Mouse (Mus musculus) neural tube, embryonic 12.5 days (tissue): ENCODE measurements around the gene Eif4b. TPM values are rescaled to one million over a fixed set of nuclear protein-coding genes. Genes with fewer than 3 reads are reported as not detected.
A peak's percentile ranks its signal among the peaks of the same experiment; 100 is the strongest.

Experiments used
- ATAC-seq: fragments of 200-750 bp; cut with Nextera tagmentation; 2 replicates; pipeline ENCODE4 v1.8.0; 2017; ENCODE audit warnings: low read depth, mild to moderate bottlenecking, moderate TSS enrichment, moderate library complexity; ENCODE audit not compliant: low FRiP score
- H3K27ac ChIP-seq: fragments of 300-500 bp; sonication (generic); 2 replicates; pipeline ENCODE4 v1.5.1; 2016
- H3K27me3 ChIP-seq: fragments of 300-500 bp; sonication (generic); replicated peaks from 2 replicates; pipeline ENCODE4 v1.6.1; 2016; ENCODE audit warnings: mild to moderate bottlenecking
- H3K36me3 ChIP-seq: fragments of 300-500 bp; sonication (generic); 2 replicates; pipeline ENCODE4 v1.6.1; 2016; ENCODE audit warnings: mild to moderate bottlenecking
- H3K4me1 ChIP-seq: fragments of 300-500 bp; sonication (generic); 2 replicates; pipeline ENCODE4 v1.6.1; 2016
- H3K4me2 ChIP-seq: fragments of 300-500 bp; sonication (generic); replicated peaks from 2 replicates; pipeline ENCODE4 v1.6.1; 2016; ENCODE audit warnings: mild to moderate bottlenecking
- H3K4me3 ChIP-seq: fragments of 300-500 bp; sonication (generic); 2 replicates; pipeline ENCODE4 v1.5.1; 2016
- H3K9ac ChIP-seq: fragments of 300-500 bp; sonication (generic); 2 replicates; pipeline ENCODE4 v1.6.1; 2016; ENCODE audit warnings: mild to moderate bottlenecking
- H3K9me3 ChIP-seq: fragments of 300-500 bp; sonication (generic); 2 replicates; pipeline ENCODE4 v1.6.1; 2016; ENCODE audit warnings: mild to moderate bottlenecking
- WGBS: fragments of 180-500 bp; shearing (Covaris S2); methylation state at CpG from one replicate; pipeline ENCODE4 v1.1.7; 2016; 5-methylcytosine and 5-hydroxymethylcytosine counted together
- polyA plus RNA-seq: library from polyadenylated mRNA; unstranded; fragments of >200 nt; fragmentation: Nextera tagmentation; extraction: Ambion mirVana; gene quantifications from 2 replicates; pipeline ENCODE4 v1.2.1, GENCODE M21; 2016

Gene Eif4b
- polyA plus RNA-seq, 1 experiment from 2014 or later, result 92.3 TPM

DNA sequence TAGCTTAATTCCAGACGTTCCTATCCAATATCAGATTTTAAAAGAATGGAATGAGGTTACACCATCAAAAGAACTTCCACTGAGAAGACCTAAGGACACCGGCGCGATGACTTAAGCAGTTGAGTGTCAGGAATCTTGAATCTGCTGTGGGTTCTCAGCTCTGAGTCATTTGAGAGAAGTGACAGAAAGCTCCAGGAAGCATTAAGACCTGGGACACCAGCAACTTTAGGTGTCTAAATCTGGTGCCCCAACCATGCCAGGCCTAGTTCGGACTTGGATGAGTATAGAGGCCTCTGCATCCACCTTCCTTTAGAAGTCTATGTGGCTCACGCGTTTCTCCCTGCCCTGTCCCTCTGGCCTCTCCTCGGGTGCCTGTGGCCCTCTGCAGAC lies 26.2 kb downstream of the Eif4b start:
- WGBS, result 28% methylated on average over 8 of the region's 8 CpGs
- peak overlapping the region; percentile 91 for H3K4me2 ChIP-seq
- peak overlapping the region; percentile 53 for H3K4me3 ChIP-seq
- peak overlapping the region; percentile 61 for H3K9ac ChIP-seq
- ATAC-seq, result no peak; the same call in 1 of the 2 replicates
- 0 out of 2 replicates have a peak overlapping the region, but pooled peaks have one; percentile 32 for H3K27ac ChIP-seq
- H3K4me1 ChIP-seq, result peaks cover 52% of the 10 kb centered on the region
- peaks cover 33% of the 10 kb centered on the region for H3K36me3 ChIP-seq
- peaks cover 17% of the 10 kb centered on the region for H3K27me3 ChIP-seq
- no peaks in the 10 kb centered on the region for H3K9me3 ChIP-seq

DNA sequence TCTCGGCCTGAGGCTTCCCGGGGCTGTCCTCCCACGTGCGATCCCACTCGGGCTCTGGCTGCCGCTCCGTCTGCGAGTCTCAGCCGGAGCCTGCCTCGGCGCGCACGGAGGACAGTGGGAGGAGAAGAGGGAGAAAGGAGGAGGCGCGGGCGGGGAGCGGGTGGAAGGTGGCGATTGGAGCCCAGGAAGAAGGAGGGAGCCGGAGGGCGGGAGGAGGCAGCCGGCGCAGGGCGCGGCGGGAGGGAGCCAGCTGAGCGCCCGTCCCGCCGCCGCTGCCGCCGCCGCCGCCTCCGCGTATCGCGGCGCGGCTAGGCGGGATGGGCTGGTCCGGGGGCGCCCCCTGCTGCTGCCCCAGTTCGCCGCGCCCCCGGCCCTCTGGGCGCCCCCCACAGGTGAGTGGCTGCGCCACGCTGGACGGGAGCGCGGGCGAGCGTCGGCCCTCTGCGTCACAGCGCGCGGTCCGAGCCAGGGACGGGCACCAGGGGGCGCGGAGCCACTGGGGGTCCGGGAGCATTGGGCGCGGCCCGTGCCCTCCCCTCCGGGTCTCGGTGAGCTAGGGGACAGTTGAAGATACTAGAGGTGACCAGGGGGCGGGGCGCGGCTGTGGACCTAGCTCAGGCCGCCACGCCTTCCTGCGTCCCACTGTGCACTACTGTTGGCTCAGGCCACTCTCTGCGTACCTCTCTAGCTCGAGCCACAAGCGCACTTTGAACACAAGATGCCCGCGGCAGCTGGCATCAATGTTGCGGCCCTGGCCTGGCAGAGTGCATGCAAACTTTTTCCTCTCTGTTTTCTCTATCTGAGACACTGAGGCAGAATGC lies 26.8 kb downstream of the Eif4b start, which contains the start of gene Tns2:
Gene Tns2 (plus strand): TSS at position 253 of the 821 bp plus-strand sequence.
- Histone ChIP-seq H3K9me3 (no peaks in the 10 kb centered on the region), H3K36me3 (peaks cover 27% of the 10 kb centered on the region), H3K27me3 (peaks cover 23% of the 10 kb centered on the region), H3K4me2 (peak within 1 kb of the TSS; percentile 91), H3K4me1 (peaks cover 52% of the 10 kb centered on the region), H3K9ac (peak within 1 kb of the TSS; percentile 61), H3K4me3 (peak within 1 kb of the TSS; percentile 53), H3K27ac (peak within 1 kb of the TSS; percentile 32; the same call in 1 of the 2 replicates)
- ATAC-seq, result peak; percentile 48
- WGBS, result 1% methylated on average over 77 of the region's 82 CpGs

DNA sequence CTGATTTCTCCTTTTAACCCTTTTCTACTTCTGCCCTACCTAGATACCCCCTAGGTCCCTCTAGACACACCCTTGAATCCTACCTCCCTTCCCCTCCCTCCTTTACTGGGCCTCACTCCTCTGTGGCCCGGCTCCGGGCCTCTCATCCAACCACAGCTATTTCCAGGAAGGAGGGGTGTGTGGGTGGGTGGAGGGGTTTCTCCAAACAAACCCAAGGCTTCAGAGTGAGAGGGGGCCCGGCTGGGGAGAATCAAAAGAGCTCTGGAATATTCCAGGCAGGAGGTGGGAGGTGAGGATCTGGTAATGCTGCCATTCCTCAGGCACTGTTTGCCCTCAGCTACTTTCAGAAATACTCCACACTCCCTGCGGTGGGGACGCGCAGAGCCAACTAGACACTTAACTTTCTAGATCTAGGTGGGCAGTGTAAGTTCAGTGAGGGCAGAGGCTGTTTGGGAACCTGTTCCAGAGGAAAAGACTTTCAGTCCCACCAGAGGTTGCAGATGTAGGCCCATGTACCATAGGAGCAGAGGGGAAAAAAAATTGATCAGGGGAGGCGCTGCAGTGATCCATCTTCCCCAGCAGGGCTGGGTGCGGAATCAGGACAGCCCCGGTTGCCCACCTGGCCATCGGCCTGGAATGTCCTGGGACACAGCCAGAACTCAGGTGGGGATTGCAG lies 27.6 kb downstream of the Eif4b start:
- Histone ChIP-seq H3K27ac (no peak overlapping the region), H3K4me2 (peak overlapping the region; percentile 91), H3K9ac (no peak overlapping the region), H3K4me3 (peak overlapping the region; percentile 53; the same call in 1 of the 2 replicates), H3K9me3 (no peaks in the 10 kb centered on the region), H3K36me3 (peaks cover 20% of the 10 kb centered on the region), H3K4me1 (peaks cover 52% of the 10 kb centered on the region), H3K27me3 (peaks cover 31% of the 10 kb centered on the region)
- 25% methylated on average over 10 of the region's 10 CpGs for WGBS
- no peak for ATAC-seq

DNA sequence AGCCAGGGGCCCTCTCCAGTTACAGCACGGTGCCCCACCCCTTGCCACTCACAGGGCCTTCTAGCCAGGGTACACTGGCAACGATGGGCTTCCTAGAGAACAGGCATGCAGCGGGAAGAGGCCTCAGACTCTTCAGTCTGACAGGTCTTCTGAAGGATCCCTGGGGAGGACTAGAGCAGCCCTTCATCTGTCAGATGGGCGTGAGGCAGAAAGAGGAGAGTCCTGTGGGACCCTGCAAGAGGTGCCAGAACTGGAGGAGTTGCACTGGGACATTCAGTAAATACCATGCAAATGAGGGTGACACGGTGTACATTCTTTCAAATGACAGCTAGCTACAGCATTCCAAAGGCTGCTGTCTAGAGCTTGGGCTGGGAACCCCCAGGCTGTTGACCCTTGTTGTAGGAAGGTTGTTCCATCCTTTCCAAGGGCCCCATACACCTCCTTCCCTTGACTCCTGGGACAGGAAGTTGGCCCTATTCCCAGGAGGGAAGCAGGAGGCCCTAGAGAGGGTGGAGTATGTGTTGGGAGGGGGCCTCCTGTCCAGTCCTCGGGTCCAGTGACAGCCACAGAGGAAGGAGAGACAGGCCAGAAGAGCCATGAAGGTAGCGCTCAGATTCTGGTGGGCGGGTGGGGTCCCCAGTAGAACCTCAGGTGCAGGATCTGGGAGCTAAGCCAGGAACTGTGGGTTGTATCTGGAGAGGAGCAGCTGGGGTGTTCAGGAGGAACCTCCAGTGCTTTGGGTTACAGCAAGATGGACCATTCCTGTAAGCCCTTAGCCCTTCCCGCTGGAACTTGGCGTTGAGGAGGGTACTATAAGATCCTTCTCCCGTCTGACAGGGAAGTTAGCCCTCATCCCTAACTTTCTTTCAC lies 28.3 kb downstream of the Eif4b start:
- Histone ChIP-seq H3K9me3 (no peaks in the 10 kb centered on the region), H3K36me3 (peaks cover 14% of the 10 kb centered on the region), H3K27ac (no peak overlapping the region), H3K4me2 (peak overlapping the region; percentile 48), H3K4me3 (no peak overlapping the region), H3K27me3 (peaks cover 38% of the 10 kb centered on the region), H3K9ac (no peak overlapping the region), H3K4me1 (peaks cover 55% of the 10 kb centered on the region)
- WGBS, result 38% methylated on average over 11 of the region's 11 CpGs
- ATAC-seq, result no peak

DNA sequence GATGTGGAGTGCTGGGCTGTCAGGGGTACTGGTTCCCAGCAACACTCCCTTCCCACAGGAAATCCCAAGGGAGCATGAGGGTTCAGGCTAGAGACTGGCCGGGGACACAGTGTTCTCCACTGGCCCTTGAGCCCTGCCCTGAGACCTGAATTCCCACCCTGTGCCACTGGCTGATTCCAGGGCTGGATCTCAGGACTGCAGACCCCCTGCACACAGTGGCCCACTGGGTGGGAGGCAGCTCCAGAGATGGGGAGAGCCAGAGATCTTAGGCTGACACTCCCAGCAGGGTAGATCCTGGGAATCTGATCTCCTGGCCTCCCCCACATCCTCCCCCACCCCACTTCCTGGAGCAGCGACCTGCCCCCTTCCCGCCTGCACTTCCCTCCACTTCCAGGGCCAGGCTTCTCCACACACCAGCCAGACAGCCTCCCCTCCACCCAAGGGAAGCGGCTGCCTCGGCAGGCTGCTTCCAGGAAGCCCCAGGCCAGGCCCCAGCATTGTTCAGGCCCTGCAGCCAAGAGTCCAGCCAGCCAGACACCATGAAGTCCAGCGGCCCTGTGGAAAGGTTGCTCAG lies 29.1 kb downstream of the Eif4b start:
- Histone ChIP-seq H3K9me3 (no peaks in the 10 kb centered on the region), H3K27me3 (peaks cover 46% of the 10 kb centered on the region), H3K36me3 (peaks cover 7% of the 10 kb centered on the region; the same call in 1 of the 2 replicates), H3K4me1 (peaks cover 62% of the 10 kb centered on the region), H3K9ac (peak overlapping the region; percentile 26; the same call in 1 of the 2 replicates), H3K27ac (peak overlapping the region; percentile 53; the same call in 1 of the 2 replicates), H3K4me2 (peak overlapping the region; percentile 48), H3K4me3 (peak overlapping the region; percentile 12)
- no peak for ATAC-seq
- 28% methylated on average over 6 of the region's 6 CpGs for WGBS

DNA sequence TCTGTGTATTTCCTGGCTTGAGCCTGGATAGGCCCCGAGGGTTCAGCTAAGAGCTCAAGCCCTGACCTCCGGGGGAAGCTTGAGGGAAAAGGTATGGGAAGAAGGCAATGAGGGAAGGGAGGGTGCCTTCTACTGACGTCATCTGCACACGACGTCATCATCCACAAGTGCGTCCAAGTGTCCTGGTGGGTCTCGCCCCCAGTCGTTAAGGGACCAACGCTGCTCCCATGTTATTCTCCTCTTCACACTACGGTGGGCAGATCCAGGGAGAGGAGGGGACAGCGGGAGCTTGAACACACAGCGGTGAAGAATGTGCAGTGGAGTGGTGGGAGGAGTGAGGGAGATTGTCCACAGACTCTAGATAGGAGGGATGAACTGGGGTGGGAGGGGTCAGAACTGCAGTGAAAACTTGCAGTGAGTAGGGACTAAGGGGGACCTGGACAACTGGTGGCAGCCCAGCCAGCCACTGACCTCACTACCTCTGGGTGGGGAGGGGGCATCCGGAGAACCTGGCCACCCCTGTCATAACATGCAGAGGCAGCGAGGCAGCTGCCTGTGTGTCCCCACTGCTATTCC lies 29.9 kb downstream of the Eif4b start:
- H3K4me2 ChIP-seq, result peak overlapping the region; percentile 48
- H3K36me3 ChIP-seq, result no peaks in the 10 kb centered on the region
- H3K4me1 ChIP-seq, result peaks cover 64% of the 10 kb centered on the region
- H3K27ac ChIP-seq, result peak overlapping the region; percentile 53; the same call in 1 of the 2 replicates
- no peak for ATAC-seq
- peaks cover 49% of the 10 kb centered on the region for H3K27me3 ChIP-seq
- 9% methylated on average over 14 of the region's 14 CpGs for WGBS
- H3K9ac ChIP-seq, result peak overlapping the region; percentile 26; the same call in 1 of the 2 replicates
- no peaks in the 10 kb centered on the region for H3K9me3 ChIP-seq
- peak overlapping the region; percentile 12 for H3K4me3 ChIP-seq

DNA sequence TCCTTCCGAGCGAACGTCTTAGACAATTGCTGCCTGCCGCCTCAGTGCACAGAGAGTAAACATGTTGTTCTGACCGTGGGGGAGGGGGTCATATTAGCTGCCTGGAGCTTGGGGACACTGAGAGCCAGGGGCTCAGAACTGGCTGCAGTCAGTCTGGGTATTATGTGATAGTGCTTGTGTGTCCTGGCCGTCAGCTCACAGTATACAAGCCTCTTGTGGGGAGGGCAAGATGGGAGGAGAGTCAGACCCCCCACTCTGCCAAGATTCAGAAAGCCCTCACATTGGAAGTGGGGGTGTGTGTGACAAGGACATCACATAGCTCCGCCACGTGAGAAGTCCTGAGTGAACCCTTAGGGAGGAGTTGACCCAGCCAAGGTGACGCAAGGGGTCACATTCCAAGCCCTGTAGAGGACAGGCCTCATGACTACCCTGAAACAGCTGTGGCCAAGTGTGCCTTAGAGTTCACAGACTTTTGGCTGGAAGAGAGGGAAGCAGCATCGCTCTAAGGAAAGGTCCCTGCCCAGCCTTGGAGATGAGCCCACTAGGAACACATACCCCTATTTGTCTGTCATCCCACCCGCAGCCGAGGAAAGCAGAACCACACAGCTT lies 30.5 kb downstream of the Eif4b start:
- Histone ChIP-seq H3K4me3 (peak overlapping the region; percentile 12; the same call in 1 of the 2 replicates), H3K27me3 (peaks cover 49% of the 10 kb centered on the region), H3K9ac (peak overlapping the region; percentile 26; the same call in 1 of the 2 replicates), H3K36me3 (no peaks in the 10 kb centered on the region), H3K9me3 (no peaks in the 10 kb centered on the region), H3K4me1 (peaks cover 62% of the 10 kb centered on the region), H3K27ac (no peak overlapping the region), H3K4me2 (peak overlapping the region; percentile 48)
- 26% methylated on average over 12 of the region's 12 CpGs for WGBS
- ATAC-seq, result no peak

DNA sequence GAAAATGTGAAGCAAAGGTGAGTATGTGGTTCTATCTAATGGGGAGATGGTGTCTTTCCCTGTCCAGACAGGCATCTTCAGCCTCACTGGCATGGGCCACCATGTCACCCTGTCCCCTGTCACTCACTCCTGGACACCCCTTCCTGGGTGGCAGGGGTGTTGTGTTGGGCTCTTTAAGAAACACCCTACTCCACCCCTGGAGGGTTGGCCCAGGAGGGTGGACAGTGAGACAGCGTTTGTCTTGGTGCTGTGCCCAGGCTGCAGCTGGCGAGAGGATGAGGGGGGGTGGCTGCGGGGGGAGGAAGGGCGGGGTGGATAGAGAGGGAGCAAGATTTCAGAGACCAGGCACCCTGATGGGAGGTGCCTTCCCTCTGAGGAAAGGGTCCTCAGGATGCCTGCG lies 31.8 kb downstream of the Eif4b start:
- peak overlapping the region; percentile 18 for H3K4me2 ChIP-seq
- no peaks in the 10 kb centered on the region for H3K9me3 ChIP-seq
- no peak overlapping the region for H3K27ac ChIP-seq
- H3K27me3 ChIP-seq, result peaks cover 49% of the 10 kb centered on the region
- 60% methylated on average over 5 of the region's 5 CpGs for WGBS
- ATAC-seq, result no peak
- no peak overlapping the region for H3K4me3 ChIP-seq
- peaks cover 51% of the 10 kb centered on the region for H3K4me1 ChIP-seq
- no peaks in the 10 kb centered on the region for H3K36me3 ChIP-seq
- no peak overlapping the region for H3K9ac ChIP-seq

DNA sequence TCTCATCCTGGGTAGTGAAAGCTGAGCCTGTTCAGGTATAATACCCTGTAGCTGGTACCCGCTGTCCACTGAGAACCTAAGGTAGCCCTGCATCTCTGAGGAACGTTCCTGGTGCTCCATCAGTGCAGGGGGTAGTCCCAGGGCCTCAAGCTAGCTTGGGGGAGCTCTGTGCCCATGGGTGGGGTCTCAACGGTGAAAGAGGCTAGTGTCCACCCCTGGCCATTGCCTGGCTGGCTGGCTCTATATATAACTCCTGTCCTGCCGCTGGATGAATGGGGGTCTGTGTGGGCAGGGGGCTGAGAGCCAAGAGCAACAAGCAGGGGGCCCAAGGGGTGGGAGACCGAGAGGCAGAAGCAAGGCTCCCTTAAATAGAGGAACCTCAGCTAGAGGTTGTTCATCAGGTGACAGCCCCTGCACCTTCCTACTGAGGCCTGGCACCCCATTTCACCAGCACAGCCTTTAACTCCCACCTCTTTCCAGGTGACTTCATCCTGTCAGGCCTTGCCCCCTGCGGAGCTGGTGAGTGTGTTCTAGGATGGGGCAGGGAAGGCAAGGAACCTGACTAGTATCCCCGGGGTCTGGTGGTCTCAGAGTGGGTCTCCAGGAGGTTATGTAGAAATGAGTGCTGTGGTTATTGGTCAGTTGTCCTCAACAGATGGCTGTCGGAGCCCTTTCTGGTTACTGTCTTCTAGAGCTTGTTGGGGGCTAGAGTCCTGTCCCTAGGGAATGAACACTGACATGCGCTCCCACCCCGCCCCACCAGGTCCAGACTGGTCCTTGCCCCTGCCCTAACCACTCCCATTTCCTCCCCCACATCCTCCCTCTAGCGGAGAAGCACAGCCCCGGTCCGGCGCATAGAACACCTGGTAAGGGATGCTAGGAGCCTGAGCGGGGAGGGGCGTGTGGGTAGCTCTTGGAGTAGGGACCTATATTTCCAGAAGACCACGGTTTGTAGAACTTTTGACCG lies 32.5 kb downstream of the Eif4b start:
- peaks cover 49% of the 10 kb centered on the region for H3K27me3 ChIP-seq
- H3K4me3 ChIP-seq, result 0 out of 2 replicates have a peak overlapping the region, but pooled peaks have one; percentile 5
- peak overlapping the region; percentile 61 for H3K4me2 ChIP-seq
- H3K4me1 ChIP-seq, result peaks cover 44% of the 10 kb centered on the region
- 26% methylated on average over 18 of the region's 18 CpGs for WGBS
- H3K27ac ChIP-seq, result no peak overlapping the region
- no peak overlapping the region for H3K9ac ChIP-seq
- no peak for ATAC-seq
- no peaks in the 10 kb centered on the region for H3K9me3 ChIP-seq
- H3K36me3 ChIP-seq, result no peaks in the 10 kb centered on the region
